Mouse (Mus musculus) cerebral cortex, adult 2 months (tissue): ENCODE measurements around the gene Tsga10ip.

ENCODE experiments used
- WGBS: fragments of 180-500 bp; shearing (Covaris S2); methylation state at CpG from one replicate; pipeline ENCODE4 v1.1.7; 2018; 5-methylcytosine and 5-hydroxymethylcytosine counted together

Gene Tsga10ip

DNA sequence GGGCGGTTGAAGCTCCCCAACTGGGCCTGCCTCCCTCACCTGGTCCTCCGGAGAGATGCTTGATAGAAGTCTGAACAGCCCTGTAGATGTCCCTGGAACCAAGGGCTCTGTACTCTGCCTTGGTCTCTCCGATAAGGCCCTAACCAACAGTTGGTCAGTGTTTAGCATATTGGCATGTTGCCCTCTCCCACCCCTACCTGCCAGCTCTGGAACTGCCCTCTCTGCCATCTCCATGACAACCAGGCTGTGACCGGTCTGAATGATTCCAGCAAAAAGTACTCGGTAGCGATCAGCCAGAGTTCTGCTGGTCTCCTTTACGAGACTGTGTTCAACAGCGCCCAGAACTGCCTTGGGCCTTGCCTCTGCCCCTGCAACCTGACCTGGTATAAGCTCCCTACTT, at the start of gene Tsga10ip:
Gene Tsga10ip (minus strand): TSS at position 234 of the 400 bp plus-strand sequence.
- 79% methylated on average over 8 of the region's 8 CpGs for WGBS

DNA sequence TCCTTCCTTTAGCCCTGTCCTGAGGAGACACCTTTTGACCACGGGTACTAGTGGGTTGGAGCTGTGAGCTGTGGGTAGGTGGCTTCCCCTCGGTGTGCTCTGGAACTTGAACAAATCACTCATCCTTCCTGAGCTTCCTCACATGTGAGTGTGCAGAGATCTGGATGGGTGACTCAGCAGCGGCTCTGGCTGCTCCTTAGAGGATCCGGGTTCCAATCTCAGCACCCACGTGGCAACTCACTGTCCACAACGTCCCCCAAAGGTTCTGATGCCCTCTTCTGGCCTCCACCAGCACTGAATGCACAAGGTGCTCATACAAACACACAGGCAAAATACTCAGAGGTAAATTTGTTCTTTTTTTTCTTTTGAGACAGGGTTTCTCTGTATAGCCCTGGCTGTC, 49.4 kb upstream of the Tsga10ip start:
- WGBS: 51% methylated on average over 6 of the region's 6 CpGs

DNA sequence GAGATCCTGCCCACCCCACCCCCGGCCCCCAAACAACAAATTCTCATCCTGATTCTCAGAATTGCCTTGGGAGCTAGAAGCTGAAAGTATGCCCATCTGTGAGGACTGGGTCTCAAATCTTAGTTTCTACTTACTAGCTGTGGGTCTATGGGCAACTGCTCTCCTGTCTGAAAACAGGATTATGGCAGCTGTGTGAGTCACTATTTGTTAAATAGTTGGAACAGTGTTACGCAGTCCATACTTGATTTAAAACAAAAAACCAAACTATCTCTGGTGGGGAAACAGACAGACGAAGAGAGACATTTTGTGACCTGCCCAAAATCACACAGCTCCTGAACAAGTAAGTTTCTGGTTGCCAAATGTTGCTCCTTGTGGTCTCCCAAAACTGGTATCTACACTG, 47.3 kb upstream of the Tsga10ip start:
- 84% methylated on average over 3 of the region's 3 CpGs for WGBS

DNA sequence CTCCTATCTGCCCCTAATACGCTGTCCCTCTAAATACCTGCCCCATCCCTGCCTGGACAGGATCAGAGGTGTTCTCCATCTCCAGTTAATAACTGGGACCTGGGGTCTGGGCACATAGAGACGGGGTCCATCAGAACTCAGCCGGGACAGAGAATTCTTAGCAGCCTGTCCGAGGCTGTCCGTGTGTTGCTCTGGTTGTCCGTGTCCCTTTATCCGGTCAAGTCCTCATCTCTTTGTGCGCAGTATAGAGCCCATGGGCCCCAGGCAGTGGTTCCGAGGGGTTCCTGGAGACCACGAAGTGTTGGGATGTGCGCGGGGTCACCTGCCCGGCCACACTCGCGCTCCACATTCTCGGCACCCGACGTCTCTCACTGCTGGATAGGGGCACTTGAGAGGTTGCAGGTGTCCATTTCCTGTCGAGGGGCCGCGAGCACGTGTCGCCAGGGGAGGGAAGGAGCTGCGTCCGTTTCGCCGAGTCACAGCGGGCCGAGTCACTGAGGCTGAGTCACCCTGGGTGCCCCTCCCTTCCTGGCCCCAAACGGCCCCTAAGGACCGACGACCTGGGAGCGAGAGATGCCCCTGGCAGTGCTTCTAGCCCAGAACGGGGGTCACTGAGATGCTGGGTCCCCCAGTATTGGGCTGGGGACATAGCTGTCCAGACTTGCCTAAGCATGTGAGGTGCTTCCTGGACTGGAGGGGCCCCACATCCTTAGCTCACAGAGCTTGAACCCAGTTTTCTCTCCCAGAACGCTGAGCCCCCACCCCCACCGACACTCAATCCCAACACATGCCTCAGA, 46.2 kb upstream of the Tsga10ip start:
- 7% methylated on average over 36 of the region's 36 CpGs for WGBS

DNA sequence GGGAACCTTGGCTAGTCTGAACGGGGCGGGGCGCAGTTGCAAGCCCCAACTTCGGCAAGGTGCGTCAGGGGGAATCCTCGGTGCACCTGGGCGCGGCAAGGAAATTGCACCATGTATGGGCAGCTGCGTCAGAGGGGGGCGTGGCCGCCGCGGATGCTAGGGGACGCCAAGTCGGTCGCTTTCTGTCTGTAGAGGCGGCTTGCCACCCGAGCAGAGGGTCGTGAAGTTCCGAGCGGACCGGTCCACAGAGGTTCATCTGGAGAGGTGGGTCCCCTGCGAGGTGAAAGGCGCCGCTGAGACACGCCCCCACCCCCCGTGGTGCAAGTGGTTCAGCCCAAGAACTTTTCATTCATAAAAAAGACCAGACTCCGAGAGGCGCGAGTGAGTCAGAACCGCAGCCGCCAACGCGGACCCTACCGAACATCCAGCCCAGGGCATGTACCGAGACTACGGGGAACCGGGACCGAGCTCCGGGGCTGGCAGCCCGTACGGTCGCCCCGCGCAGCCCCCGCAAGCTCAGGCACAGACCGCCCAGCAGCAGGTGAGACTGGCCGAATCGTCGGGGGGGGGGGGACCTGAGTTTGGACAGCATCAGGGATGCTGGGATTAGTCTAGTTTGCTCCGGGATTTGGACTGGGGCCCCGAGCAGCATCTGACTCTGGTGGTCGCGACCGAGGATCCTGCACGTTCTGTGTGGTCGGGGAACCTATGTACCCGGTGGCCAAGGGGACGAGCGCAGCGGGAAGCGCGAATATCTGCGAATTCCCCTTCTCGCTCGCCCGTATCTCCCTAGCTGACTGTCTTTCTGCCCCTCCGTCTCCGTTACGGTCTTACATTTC, 45.4 kb upstream of the Tsga10ip start, which contains the start of gene Fosl1:
Gene Fosl1 (plus strand): TSS at position 33 of the 839 bp plus-strand sequence.
- WGBS: under 1% methylated on average over 70 of the region's 70 CpGs

GRCm38 (mm10) chr19:5445747-5446146, 43.4 kb upstream of the Tsga10ip start:
- 95% methylated on average over 5 of the region's 5 CpGs for WGBS

GRCm38 (mm10) chr19:5444954-5445353, 42.6 kb upstream of the Tsga10ip start:
- WGBS: 55% methylated on average over 7 of the region's 7 CpGs

DNA sequence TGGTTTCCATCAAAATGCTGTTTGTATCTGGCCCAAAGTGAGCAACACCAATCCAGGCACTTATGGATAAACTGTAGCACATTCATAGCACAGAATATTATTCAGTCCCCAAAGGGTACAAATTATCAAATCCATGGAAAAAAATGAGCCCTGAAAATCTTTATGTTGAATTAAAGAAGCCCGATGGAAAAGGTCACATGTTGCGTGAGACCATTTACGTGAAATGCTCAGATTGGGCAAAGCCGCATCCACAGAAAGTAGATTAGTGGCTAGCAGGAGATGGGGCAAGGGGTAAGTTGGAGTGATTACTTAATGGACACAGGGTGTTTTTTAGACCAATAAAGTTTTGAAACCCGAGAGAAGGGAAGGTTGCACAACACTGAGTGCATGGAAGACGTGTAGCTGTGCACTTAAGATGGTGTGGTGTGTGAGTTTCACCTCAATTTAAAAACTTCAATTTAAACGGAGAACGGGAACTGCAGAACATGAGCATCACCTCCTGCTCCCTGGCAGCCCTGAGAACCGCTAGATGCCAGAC, 42.1 kb upstream of the Tsga10ip start:
- 77% methylated on average over 9 of the region's 9 CpGs for WGBS

DNA sequence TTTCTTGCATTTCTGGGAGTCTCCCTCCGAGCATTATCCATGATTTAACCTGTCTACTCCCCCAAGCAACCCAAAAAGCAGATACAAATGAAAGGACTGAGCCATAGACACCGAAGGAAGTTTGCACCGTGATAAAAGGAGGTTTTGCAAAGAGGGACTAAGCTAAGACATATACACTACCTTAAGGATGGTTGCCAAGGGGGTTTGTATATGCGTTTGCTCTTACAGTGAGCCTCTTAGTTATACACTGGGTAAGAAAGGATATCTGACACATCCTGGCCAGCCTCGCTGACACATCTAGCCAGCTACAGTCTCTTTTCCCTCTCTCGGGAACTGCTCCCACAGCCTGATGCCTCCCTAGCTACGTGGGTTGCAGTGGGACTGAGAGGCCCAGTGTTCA, 31.6 kb upstream of the Tsga10ip start:
- WGBS: 65% methylated on average over 7 of the region's 7 CpGs

DNA sequence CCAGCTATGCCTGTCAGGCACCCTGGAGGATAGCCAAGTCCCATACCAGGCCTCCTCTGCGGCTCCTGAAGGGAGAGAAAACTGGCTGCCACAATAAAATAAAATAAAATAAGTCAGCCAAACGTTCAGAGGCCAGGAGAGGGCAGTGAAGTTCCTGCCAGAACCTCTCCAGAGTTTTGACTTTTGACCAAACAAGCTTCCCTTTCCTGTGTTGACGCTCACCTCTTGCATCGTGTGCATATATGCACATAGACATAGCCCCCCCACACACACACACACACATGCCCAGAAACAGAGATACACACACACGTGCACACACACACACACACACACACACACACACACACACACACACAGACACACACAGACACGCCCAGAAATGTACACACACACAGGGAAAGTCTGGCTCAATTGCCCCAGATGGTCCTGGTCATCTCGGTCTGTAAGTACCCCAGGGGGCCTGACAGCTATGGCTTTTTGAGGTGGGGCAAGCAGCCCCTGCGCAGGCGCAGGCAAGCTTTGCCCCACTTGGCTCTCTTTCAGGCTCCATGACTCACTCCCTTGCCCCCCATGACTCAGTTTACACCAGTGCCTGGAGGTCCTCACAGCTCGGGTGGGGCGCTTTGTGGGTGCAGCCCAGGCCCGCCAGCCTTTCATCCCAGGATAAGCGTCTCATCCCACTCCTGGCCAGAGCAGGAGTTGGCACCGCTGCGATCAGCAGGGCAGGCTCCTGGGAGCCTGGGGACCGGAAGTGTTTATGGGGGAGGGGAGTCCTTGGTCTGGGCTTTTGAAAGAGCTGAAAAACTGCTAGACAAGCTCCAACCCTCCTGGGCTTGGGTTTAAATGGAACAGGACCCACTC, 30.9 kb upstream of the Tsga10ip start:
- 21% methylated on average over 16 of the region's 16 CpGs for WGBS

GRCm38 (mm10) chr19:5431911-5432464, 29.7 kb upstream of the Tsga10ip start:
- 83% methylated on average over 4 of the region's 4 CpGs for WGBS

DNA sequence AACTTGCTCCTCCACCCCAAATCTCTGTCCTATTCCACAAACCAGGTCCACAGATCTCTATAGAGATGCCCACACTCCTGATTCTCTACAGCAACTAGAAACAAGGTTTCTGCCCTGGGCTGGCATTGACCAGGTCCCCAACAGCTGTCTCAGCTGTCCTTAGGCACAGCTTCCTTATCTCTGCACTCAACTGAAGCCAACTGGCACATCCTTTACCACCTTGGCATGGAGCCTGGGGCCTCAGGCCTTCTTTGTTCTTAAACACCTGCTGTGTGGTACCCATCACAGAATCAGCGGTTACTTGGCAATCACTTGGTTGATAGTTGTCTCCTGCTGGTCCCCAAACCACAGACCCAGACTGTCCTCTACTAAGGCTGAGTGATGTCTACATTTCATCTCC, 28.1 kb upstream of the Tsga10ip start:
- WGBS: 65% methylated on average over 1 of the region's 1 CpGs

GRCm38 (mm10) chr19:5429806-5430205, 27.5 kb upstream of the Tsga10ip start:
- 40% methylated on average over 8 of the region's 8 CpGs for WGBS

DNA sequence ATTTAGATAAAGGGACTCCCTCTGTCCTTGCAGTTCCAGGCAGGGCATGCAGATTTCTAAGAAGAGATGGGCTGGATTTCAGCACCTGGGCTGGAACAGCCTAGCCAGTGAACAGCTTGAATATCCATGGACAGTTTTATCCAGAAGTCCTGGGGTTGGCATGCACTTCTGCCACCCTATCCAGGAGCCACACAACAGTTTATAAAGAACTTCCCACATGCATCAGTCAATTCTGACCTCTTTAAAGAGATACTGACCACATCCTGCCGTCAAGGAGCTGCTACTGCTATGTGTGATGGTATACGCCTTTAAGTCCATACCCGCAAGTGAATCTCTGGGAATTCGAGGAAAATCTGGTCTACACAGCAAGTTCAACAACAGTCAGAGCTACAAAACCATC, 26.9 kb upstream of the Tsga10ip start:
- 80% methylated on average over 4 of the region's 4 CpGs for WGBS

DNA sequence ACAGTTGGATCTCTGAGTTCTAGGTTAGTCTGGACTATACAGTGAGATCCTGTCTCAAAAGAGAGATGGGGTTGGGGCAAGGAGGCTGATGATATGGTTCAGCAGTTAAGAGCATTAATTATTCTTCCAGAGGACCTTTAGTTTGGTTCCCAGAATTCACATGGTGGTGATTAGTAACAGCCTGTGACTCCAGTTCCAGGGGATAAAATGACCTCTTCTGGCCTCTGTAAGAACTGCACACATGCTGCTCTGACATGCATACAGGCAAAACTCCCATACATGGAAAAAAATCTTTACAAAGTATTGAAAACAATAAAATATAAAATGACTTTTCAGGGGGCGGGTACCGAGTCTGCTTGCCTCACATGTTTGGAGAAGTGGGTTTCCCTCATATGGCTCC, 25.8 kb upstream of the Tsga10ip start:
- WGBS: 85% methylated on average over 2 of the region's 2 CpGs

DNA sequence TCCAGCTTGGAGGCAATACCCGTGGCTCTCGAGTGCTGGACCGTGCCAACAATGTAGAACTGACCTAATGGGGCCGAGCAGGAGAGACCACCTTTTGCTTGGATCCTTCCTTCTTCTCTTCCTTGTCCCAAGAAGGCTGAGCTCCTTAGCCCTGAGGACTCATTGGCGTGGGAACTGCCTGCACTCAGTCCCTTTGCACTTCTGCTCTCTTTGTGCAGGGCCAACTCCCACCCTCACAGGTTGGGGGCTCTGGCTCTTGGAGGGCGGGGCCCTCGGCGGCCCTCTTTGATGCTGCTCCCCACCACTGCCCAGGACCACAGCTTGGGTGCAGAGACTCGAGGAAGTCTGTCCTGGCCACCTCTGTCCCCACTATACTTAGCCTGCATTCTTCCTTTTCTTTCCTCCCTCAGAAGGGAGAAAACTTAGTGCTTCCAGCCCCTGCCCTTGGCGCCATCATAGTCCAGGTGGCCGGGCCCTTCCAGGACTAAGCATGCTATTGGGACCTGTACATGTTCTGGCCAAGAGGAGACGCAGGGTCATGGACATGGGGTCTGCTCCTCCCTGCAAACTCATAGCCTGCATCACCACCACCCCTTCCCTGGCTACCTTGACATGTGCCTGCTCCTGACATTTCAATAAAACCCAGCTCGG, 24.4 kb upstream of the Tsga10ip start:
- 92% methylated on average over 13 of the region's 13 CpGs for WGBS

DNA sequence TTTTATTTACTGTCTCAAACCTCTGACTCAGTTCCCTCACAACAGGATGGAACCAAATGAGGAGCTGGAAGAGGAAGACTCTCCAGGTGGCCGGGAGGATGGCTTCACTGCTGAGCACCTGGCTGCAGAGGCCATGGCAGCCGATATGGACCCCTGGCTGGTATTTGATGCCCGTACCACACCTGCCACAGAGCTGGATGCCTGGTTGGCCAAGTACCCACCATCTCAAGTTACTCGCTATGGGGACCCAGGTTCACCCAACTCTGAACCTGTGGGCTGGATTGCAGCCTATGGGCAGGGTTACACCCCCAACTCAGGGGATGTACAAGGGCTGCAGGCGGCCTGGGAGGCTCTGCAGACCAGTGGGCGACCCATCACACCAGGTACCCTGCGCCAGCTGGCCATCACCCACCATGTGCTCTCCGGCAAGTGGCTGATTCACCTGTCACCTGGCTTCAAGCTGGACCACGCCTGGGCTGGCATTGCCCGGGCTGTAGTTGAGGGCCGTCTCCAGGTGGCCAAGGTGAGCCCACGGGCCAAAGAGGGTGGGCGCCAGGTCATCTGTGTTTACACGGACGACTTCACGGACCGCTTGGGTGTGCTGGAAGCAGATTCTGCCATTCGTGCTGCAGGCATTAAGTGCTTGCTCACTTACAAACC, 23.7 kb upstream of the Tsga10ip start:
- WGBS: 88% methylated on average over 18 of the region's 18 CpGs

DNA sequence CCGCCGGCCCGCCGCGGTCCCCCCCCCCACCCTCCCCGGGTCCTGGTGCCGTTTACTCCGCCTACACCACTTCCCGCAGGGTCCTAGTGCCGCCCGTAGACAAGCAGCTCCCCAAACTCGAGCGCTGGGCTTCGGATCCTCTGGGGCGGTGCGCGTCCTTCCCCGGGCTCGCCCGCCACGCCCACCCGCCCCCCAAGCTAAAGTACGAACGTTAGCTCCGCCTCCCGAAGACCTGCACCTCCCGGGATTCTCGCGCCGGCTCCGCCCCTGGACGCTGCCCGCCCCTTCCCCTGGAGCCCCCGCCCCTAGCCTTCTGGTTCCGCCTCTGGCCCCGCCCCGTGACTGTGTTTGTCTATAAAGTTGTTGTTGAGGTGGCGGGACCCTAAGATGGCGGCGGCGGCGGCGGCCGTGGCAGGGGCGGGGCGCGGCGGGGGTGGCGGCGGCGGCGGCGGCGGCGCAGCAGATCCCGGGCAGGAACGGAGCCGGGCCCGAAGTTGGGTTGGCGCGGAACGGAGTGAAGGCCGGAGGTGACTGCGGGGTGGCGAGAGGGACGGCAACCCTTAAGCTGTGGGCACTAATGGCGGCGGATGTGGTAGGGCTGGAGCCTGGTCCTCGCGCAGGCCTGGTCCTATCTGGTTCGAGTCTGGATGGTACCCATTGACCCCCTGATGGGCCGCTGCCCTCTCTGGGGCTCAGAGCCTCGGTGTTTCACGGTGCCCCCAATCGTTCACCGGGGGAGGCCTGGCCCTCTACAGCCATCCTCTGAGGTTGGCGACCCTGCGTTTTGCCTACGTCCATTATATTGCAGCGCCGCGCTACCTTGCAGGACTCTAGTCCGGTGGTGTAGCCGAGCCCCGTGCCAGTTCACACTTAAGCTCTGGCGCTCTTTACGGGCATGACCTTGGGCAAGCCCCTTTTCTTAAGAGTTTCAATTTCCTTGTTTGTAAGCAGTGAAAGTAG, 22.7 kb upstream of the Tsga10ip start, which contains the start of the genes Drap1 and AI837181:
Gene Drap1 (minus strand): TSS at position 198 of the 960 bp plus-strand sequence.
Gene AI837181 (plus strand): TSS at position 363 of the 960 bp plus-strand sequence.
- WGBS: 1% methylated on average over 86 of the region's 87 CpGs
